Mouse (Mus musculus): ENCODE measurements around the gene Hid1.

DNA sequence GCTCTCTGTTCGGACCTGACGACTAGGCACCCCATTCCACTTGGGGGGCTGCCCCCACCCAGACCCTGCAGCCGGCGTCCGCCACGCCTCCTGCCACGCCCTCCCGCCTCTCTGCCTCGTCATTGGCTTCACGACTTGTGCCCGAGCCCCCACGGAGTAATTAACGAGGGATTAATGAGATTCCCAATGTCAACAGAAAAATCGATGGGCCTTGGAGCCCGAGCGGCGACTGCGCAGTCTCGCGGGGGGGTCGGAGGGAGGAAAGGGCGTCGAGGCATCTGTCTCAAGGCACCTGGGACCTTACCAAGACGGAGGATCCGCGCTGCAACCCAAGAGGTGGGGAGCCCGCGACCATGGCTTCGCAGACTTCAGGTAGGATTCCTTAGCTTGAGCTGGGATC, 33.0 kb downstream of the Hid1 start, which contains the start of gene Otop3:
- TF ChIP-seq CTCF (IDR thresholded peaks at IDR 0.05; ENCODE audit: borderline replicate concordance, insufficient read depth, low read length): no peak
- TF ChIP-seq POLR2A (IDR thresholded peaks at IDR 0.05; ENCODE audit: low read depth, low read length): no peak
